Mouse (Mus musculus) midbrain, embryonic 12.5 days (tissue): ENCODE data around the gene Eif1. TPM values are rescaled to one million over a fixed set of nuclear protein-coding genes. Genes with fewer than 3 reads are reported as not detected.
"Not testable (repeated sequence)": the region's sequence is repeated elsewhere in the genome, so short reads cannot be mapped to it uniquely, and the experiment has no call there.

ENCODE experiments used
- ATAC-seq: fragments of 200-750 bp; cut with Nextera tagmentation; 2 replicates; pipeline ENCODE4 v1.8.0; 2017; ENCODE audit warnings: low read depth, moderate TSS enrichment, moderate library complexity; ENCODE audit not compliant: low FRiP score
- H3K27ac ChIP-seq: fragments of 300-500 bp; sonication (generic); replicated peaks from 2 replicates; pipeline ENCODE4 v1.5.1; 2016; ENCODE audit warnings: mild to moderate bottlenecking
- H3K27me3 ChIP-seq: fragments of 300-500 bp; sonication (generic); 2 replicates; pipeline ENCODE4 v1.6.1; 2016; ENCODE audit warnings: mild to moderate bottlenecking
- H3K36me3 ChIP-seq: fragments of 300-500 bp; sonication (generic); 2 replicates; pipeline ENCODE4 v1.6.1; 2016
- H3K4me1 ChIP-seq: fragments of 300-500 bp; sonication (generic); 2 replicates; pipeline ENCODE4 v1.6.1; 2016
- H3K4me2 ChIP-seq: fragments of 300-500 bp; sonication (generic); replicated peaks from 2 replicates; pipeline ENCODE4 v1.6.1; 2016; ENCODE audit warnings: mild to moderate bottlenecking, moderate library complexity
- H3K4me3 ChIP-seq: fragments of 300-500 bp; sonication (generic); 2 replicates; pipeline ENCODE4 v1.5.1; 2016; ENCODE audit warnings: mild to moderate bottlenecking
- H3K9ac ChIP-seq: fragments of 300-500 bp; sonication (generic); replicated peaks from 2 replicates; pipeline ENCODE4 v1.6.1; 2016; ENCODE audit warnings: mild to moderate bottlenecking, moderate library complexity
- H3K9me3 ChIP-seq: fragments of 300-500 bp; sonication (generic); 2 replicates; pipeline ENCODE4 v1.6.1; 2016; ENCODE audit warnings: mild to moderate bottlenecking
- WGBS: fragments of 180-500 bp; shearing (Covaris S2); methylation state at CpG from one replicate; pipeline ENCODE4 v1.1.7; 2016; 5-methylcytosine and 5-hydroxymethylcytosine counted together
- polyA plus RNA-seq: library from polyadenylated mRNA; unstranded; fragments of >200 nt; fragmentation: Nextera tagmentation; extraction: Ambion mirVana; gene quantifications from 2 replicates; pipeline ENCODE4 v1.2.1, GENCODE M21; 2016

Eif1 gene
- polyA plus RNA-seq, 1 experiment from 2014 or later, result 1,467 TPM

DNA sequence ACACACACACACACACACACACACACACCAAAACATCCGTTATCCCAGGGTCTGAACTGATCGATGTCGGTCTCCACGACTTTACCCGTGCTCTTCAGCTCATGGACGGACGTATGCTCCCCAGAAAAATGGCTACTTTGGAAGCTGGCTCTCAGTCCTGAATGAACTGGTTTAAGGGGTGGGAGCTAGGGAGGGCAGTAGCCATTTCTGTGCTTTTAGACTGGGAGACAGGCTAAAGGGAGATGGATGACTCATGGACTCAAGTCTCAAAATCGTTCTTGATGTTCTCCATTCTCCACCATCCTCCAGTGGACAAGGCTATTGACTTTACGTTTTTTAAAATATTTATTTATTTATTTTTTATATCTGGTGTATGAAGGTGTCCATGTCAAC is 37.1 kb downstream of the Eif1 start:
- Histone ChIP-seq H3K27ac (no peak overlapping the region), H3K9ac (peak overlapping the region; percentile 72), H3K4me2 (peak overlapping the region; percentile 97), H3K4me3 (peak overlapping the region; percentile 80), H3K9me3 (no peaks in the 10 kb centered on the region), H3K36me3 (peaks cover 13% of the 10 kb centered on the region), H3K4me1 (peaks cover 29% of the 10 kb centered on the region), H3K27me3 (peaks cover 59% of the 10 kb centered on the region)
- no peak for ATAC-seq
- 20% methylated on average over 9 of the region's 9 CpGs for WGBS

DNA sequence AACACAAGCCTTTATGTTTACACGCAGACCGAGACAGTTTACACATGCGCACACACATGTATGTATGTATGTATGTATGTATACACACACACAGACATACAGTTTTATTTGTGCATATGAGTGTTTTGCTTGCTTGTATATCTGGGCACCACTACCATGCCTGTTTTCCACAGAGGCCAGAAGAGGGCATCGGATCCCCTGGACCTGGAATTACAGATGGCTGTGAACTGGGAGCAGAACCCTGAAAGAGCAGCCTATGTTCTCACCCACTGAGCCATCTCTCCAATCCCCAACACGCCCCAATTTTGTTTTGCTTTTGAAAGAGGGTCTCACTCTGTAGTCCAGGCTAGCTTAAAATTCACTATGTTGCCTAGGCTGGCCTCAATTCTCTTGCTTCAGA is 37.7 kb downstream of the Eif1 start:
- Histone ChIP-seq H3K9ac (no peak overlapping the region), H3K27me3 (peaks cover 59% of the 10 kb centered on the region), H3K4me2 (0 out of 2 replicates have a peak overlapping the region, but pooled peaks have one; percentile 97), H3K4me3 (no peak overlapping the region), H3K36me3 (peaks cover 13% of the 10 kb centered on the region), H3K4me1 (peaks cover 24% of the 10 kb centered on the region), H3K9me3 (no peaks in the 10 kb centered on the region), H3K27ac (no peak overlapping the region)
- ATAC-seq, result no peak
- WGBS, result 53% methylated on average over 5 of the region's 5 CpGs

GRCm38 (mm10) chr11:100360175-100360574 is 40.5 kb downstream of the Eif1 start:
- Histone ChIP-seq H3K27ac (no peak overlapping the region), H3K4me1 (peaks cover 10% of the 10 kb centered on the region), H3K4me2 (no peak overlapping the region), H3K9ac (no peak overlapping the region), H3K4me3 (no peak overlapping the region), H3K27me3 (peaks cover 43% of the 10 kb centered on the region), H3K36me3 (no peaks in the 10 kb centered on the region), H3K9me3 (no peaks in the 10 kb centered on the region)
- ATAC-seq, result no peak
- WGBS, result 81% methylated on average over 6 of the region's 6 CpGs

DNA sequence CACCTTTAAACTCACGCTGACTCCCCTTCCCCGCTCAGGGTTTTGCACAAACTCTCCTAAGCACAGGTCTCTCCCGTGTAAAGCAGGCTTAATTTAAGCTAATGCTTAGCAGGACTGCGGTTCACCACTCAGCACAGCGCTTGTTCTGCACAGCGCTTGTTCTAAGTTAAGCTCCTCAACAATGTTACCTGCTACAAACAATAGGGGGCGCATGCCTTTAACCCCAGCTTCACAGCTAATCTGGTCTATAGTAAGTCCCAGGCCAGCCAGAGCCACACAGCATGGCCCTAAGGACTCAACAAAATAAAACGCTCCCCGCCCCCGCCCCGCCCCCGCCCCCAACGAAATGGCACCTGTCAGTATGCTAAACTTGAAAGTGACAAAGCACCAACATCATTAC is 41.4 kb downstream of the Eif1 start:
- no CpG with 5 or more reads among the region's 13 CpGs for WGBS
- not testable (repeated sequence) for H3K27ac ChIP-seq, ATAC-seq, H3K4me2 ChIP-seq, H3K4me1 ChIP-seq, H3K9ac ChIP-seq, H3K4me3 ChIP-seq, H3K9me3 ChIP-seq, H3K36me3 ChIP-seq
- peaks cover 43% of the 10 kb centered on the region for H3K27me3 ChIP-seq

DNA sequence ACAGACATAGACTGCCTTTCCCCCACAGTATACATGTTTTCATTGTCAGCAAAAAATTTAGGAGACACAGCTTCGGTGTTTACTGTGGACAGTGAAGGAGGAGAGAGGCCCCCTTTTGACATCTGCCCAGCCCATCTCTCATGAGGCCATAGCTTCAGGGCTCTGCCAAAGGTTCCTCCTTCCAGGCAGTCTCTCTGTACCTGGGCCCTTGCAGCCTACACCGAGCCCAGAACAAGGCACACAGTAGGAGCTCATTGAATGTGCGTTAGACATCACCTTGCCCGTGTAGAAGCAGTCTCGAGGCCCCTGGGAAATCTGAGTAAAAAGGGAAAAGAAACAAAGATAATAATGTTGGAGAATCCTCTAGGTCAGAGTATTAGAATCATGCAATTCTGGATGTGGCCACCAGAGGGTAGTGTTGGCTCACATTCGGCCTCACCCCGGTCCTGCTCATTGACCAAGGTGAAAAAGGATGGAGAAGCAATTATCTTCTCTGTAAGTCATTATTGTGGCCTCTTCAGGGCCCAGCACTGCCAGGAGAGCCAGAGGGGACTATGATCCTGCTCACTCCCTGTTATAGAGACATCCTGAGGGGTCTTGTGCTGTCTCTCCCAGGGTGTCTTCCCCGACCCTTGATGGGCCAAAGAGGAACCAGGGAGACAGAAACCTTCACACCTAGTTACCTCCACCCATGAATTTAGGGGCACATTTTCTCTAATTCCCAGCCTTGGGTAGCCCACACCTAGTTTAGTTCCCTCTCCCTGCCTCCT is 42.7 kb downstream of the Eif1 start:
- Histone ChIP-seq H3K4me1 (0 out of 2 replicates have a peak, but pooled peaks cover 3% of the 10 kb centered on the region), H3K4me3 (no peak overlapping the region), H3K9me3 (no peaks in the 10 kb centered on the region), H3K4me2 (no peak overlapping the region), H3K36me3 (no peaks in the 10 kb centered on the region), H3K9ac (no peak overlapping the region), H3K27ac (no peak overlapping the region), H3K27me3 (peaks cover 34% of the 10 kb centered on the region)
- 18% methylated on average over 8 of the region's 8 CpGs for WGBS
- ATAC-seq, result peak; percentile 62

DNA sequence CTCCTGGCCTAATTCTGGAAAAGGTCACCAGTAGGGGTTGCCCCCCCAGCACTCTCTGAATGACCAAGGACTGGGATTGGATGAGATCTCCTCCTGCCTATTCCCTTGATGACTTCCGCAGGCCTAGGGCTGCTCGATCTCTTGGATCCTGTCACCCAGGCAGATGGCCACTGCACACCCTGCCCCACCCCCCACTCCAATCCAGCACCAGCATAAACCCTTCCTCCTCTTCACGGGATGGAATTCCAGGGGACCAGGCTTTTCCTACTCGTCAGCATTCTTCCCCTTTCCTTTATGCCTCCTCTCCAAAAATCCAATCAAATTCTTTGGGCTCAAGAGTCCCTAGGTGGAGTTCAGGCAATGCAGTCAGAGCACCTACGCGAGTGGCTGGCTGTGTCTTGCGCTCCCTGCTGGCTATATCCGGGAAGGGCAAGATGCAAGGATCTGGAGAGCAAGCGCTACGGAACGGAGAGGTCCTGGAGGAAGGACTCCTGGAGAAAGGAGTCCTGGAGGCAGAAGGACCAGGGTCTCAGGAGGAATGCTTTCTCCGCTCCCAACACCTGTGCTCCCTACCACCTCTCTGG is 43.4 kb downstream of the Eif1 start:
- Histone ChIP-seq H3K4me3 (no peak overlapping the region), H3K4me2 (no peak overlapping the region), H3K9ac (no peak overlapping the region), H3K4me1 (0 out of 2 replicates have a peak, but pooled peaks cover 3% of the 10 kb centered on the region), H3K27ac (no peak overlapping the region), H3K36me3 (no peaks in the 10 kb centered on the region), H3K9me3 (no peaks in the 10 kb centered on the region), H3K27me3 (peaks cover 31% of the 10 kb centered on the region)
- 20% methylated on average over 12 of the region's 12 CpGs for WGBS
- ATAC-seq, result no peak

- ATAC-seq, result no peak
- WGBS, result 89% methylated on average over 7 of the region's 7 CpGs
- Histone ChIP-seq H3K9ac (no peak overlapping the region), H3K27me3 (no peaks in the 10 kb centered on the region), H3K9me3 (no peaks in the 10 kb centered on the region), H3K4me2 (no peak overlapping the region), H3K27ac (no peak overlapping the region), H3K36me3 (peaks cover 11% of the 10 kb centered on the region), H3K4me3 (no peak overlapping the region), H3K4me1 (peaks cover 5% of the 10 kb centered on the region; the same call in 1 of the 2 replicates)
Observed at GRCm38 (mm10) chr11:100369145-100369544, 49.5 kb downstream of the Eif1 start.

DNA sequence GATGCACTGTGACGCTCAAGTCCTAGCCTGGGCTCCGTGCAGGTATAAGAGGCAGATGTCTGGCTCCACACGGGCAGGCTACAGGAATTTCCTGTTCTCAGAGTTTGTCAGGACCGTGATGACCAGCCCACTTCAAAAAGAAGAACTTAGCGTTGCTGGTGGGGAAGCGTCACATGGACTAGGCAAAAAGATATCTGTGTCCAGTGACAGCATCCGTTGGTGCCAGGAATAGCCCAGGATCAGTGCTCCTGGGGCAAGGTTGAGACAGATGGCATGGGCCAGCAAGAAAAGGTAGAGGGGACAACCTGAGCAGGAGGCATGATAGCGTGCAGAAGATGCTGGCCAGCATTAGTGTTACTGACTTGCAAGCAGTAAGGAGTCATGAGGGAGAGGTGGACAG is 50.1 kb downstream of the Eif1 start:
- peaks cover 5% of the 10 kb centered on the region; the same call in 1 of the 2 replicates for H3K4me1 ChIP-seq
- H3K9ac ChIP-seq, result no peak overlapping the region
- no peaks in the 10 kb centered on the region for H3K27me3 ChIP-seq
- no peak overlapping the region for H3K4me2 ChIP-seq
- 81% methylated on average over 8 of the region's 8 CpGs for WGBS
- ATAC-seq, result no peak
- peaks cover 15% of the 10 kb centered on the region for H3K36me3 ChIP-seq
- H3K4me3 ChIP-seq, result no peak overlapping the region
- no peak overlapping the region for H3K27ac ChIP-seq
- no peaks in the 10 kb centered on the region for H3K9me3 ChIP-seq

Other genes with a start within 250 kb of the Eif1 start
- gene Krt32, start 231.7 kb upstream of the Eif1 start, polyA plus RNA-seq, result not detected in 2 replicates
- gene Krt35, start 223.6 kb upstream of the Eif1 start, polyA plus RNA-seq, result not detected in 2 replicates
- gene Krt36, start 214.3 kb upstream of the Eif1 start, polyA plus RNA-seq, result not detected in 2 replicates
- not detected in 2 replicates for gene Krt13, start 198.3 kb upstream of the Eif1 start, polyA plus RNA-seq
- 5.9 and 7.8 TPM in 2 replicates for gene Krt15, start 184.0 kb upstream of the Eif1 start, polyA plus RNA-seq
- 3.7 and 5.4 TPM in 2 replicates for gene Krt19, start 171.2 kb upstream of the Eif1 start, polyA plus RNA-seq
- not detected in 2 replicates for gene Krt9, start 126.6 kb upstream of the Eif1 start, polyA plus RNA-seq
- 4.5 and 5.5 TPM in 2 replicates for gene Krt14, start 112.3 kb upstream of the Eif1 start, polyA plus RNA-seq
- gene Krt16, start 71.0 kb upstream of the Eif1 start, polyA plus RNA-seq, result not detected in 2 replicates
- 0.56 and 1.1 TPM in 2 replicates for gene Krt17, start 58.9 kb upstream of the Eif1 start, polyA plus RNA-seq
- gene Krt42, start 50.0 kb upstream of the Eif1 start, polyA plus RNA-seq, result not detected in 2 replicates
- gene Gast, start 14.5 kb downstream of the Eif1 start, polyA plus RNA-seq, result 0.97 and 1.2 TPM in 2 replicates
- 72.8 and 86.6 TPM in 2 replicates for gene Hap1, start 36.2 kb downstream of the Eif1 start, polyA plus RNA-seq
- gene Jup, start 77.9 kb downstream of the Eif1 start, polyA plus RNA-seq, result 46.4 and 53.8 TPM in 2 replicates
- gene P3h4, start 95.0 kb downstream of the Eif1 start, polyA plus RNA-seq, result 19.7 and 25.4 TPM in 2 replicates
- 44.5 and 48.0 TPM in 2 replicates for gene Fkbp10, start 95.8 kb downstream of the Eif1 start, polyA plus RNA-seq
- 93.9 and 100.0 TPM in 2 replicates for gene Nt5c3b, start 121.9 kb downstream of the Eif1 start, polyA plus RNA-seq
- 0.75 and 0.89 TPM in 2 replicates for gene Klhl10, start 122.0 kb downstream of the Eif1 start, polyA plus RNA-seq
- 13.7 and 15.3 TPM in 2 replicates for gene Klhl11, start 152.9 kb downstream of the Eif1 start, polyA plus RNA-seq
- gene Acly, start 208.1 kb downstream of the Eif1 start, polyA plus RNA-seq, result 366 and 368 TPM in 2 replicates
- 2.4 and 2.6 TPM in 2 replicates for gene Ttc25, start 225.7 kb downstream of the Eif1 start, polyA plus RNA-seq